Mouse (Mus musculus) lung, postnatal 10 days (tissue): ENCODE data around the gene Eif3c.

Experiments
- DNase-seq: peaks from one replicate; pipeline ENCODE4 v3.0.0; 2021

Gene Eif3c

DNA sequence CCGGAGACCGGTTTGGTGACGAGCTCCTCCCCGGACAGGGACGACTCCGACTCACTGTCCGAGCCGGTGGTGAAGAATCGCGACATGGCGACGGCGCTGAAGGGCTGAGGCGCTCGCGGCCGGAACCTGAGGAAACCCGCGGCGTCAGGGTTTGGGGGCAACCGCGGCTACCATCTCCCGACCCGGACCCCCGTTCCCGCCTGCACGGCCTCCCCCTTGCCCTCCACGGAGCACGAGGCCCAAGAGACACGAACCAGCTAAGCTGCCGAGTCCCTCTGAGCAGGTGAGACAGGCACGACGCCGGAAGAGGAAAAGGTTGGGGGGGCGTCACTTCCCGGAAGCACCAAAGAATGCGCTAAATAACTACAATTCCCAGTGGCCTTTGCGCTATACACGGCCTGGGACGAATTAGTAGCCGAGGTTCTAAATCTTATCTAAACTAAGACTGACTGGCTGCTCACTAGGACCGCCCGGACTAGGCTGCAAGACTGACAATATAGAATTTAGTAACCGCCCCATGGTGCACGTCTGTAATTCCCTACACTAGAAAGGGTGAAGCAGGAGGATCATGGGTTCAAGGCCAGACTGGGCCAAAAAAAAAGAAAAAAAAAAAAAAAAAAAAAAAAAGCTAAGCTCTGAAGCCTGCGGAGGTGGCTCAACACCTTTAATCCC lies at the start of gene Eif3c:
Eif3c (minus strand) TSS at position 318 of the 672 bp plus-strand sequence.
- DNase-seq = peak; percentile 92

DNA sequence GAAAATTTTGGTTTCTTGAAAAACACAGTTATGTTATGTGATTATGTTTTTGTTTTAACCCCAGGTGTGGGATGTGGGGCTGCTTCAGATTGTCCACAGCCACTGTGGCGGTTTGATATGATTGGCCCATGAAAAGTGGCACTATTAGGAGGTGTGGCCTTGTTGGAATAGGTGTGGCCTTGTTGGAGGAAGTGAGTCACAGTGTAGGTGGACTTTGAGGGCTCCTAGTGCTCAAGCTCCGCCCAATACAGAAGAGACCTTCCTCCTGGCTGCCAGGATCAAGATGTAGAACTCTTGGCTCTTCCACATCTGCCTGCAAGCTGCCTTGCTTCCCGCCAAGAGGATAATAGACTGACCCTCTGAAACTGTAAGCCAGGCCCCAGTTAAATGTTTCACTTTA lies 46.5 kb upstream of the Eif3c start:
- DNase-seq = no peak

DNA sequence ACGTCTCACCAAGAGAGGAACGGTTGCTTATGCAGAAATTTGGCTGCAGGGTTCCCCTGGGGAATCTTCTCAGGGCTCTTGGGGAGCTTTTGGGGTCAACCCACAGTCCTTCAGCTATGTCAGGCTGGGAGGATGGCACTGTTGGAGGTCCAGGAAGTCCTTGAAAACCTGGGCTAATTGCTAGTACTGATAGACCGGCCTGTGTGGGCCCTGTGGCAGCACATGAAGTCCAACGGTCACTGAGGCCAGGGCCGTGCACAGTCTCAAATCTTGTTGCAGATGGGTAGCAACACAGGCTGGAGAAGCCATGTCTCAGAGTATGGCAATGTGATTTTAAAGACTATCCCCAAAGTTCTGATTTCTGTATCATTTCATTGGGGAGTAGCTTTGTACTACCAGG lies 41.6 kb upstream of the Eif3c start:
- no peak for DNase-seq

DNA sequence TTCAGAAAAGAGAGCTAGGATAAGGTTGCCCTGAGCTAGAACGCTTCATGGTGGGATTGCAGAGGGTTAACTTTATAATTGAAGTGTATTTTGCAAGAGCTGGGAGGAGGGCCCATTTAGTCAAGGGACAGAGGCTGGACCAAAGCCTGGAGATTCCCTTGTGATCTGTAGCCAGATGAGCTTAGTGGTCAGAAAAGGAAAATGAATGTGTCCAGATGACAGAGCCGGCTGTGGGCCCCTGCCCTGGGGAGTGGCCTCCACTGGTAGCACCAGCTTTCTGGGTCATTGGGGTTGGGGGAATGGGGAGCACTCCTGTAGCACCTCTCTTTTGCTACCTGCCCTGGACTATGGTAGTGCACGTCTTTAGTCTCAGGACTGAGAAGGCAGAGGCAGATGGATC lies 40.9 kb upstream of the Eif3c start:
- peak; percentile 82 for DNase-seq

DNA sequence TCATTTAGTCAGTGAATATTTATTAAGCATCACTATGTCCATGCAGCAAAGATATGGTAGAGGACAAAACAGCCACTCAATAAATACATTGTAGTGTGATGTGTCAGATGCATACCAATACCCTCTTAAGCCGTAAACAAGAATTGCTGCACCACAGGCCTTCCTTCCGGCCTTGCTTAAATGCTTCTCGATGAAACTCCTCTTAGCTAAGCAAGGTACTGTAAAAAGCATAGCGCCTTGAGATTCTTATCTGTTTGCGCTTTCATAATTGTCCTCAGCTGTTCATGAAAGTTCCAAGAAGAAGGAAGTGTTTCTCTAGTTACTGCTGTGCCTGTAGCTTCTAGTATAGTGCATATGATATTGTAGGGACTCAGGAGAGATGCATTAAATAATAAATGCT lies 40.4 kb upstream of the Eif3c start:
- no peak for DNase-seq

DNA sequence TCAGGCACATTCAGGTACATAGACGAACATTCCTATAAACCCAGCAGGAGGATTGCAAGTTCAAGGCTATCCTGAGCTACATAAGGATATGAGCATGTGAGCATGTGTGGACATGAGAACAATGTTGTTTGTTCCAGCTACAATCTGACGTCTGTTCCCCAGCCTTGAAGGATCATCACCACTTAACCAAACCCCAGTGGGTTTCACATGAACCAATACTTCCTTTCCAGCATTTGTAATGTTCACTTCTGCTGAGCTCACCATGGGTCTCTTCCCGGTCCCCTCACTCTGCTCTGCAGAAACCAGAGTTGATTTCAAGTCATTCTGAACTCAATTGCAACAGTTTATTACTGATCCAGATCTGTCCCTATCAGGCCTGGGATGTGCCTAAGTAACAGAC lies 36.4 kb upstream of the Eif3c start:
- DNase-seq = no peak

DNA sequence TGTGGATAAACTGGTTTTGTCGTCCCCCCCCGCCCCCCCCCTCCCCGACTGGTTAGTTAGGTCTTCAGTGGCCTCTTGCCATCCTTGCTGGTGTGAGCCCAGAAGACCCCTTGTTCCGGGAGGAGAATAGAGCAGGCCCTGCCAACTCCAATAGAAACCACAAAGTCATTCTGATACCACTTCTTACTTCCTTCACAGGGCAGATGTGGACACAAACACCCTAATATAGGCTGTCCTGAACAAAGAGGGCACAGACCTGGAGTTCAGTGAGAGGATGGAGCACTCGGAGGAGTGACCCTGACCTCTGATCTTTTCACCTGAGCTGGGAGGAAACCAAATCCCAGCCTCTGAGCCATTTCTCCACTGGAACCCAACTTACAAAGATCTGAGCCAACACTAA lies 35.7 kb upstream of the Eif3c start:
- no peak for DNase-seq

DNA sequence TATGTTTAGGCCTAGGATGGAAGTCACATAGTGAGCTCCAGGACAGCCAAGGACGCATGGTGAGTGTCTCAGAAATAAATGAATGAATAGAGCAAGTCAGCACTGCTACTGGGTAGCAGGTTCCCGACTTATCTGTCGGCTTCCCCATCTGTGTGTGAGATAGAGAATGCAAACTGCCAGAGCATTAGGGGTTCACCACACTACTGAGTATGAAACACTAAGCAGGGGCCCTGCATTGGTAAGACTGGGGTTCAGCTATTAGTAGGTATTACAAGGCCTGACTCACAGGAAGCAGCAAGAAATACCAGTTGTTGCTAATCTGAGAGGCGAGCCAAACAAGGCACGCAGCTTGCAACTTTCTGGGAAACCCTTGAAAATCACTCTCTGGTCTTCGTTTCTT lies 32.7 kb upstream of the Eif3c start:
- DNase-seq = no peak

DNA sequence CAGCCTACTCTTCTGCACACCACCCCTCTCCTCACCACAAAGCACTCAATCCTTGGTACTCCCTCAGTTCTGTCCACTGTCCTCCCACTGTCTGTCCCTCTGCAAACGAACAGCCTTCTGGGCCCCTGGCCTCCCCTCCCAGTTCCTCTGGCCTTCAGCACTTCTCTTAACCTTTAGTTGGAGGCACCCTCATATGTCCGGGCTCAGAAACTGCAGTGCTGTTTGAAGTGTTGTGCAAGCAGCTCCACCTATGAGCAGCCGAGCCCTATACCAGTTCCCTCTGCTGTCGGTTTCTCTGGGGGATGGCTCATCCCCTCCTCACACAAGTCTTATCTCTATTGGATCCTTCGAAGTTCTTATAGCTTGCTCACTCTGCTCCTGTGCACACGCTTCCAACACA lies 30.2 kb upstream of the Eif3c start:
- DNase-seq = no peak

DNA sequence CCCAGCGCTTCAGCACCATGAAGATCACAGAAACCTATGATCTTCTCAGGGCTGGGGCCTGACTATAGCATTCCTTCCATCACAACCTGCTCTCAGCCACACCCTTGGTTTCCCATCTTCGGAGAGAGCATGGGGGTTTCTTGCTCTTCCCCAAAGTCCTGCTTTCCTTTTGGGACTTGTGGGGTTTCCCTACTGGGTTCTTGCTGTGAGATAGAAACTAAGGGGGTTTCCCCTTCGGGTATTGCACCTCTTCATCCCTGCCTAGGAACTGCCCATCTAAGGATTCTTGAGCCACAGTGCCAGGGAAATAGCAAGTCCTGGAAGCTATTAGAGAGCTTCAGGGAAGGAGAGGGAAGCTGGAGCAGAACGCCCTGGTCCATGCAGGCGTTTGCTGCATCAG lies 29.7 kb upstream of the Eif3c start:
- DNase-seq = no peak

DNA sequence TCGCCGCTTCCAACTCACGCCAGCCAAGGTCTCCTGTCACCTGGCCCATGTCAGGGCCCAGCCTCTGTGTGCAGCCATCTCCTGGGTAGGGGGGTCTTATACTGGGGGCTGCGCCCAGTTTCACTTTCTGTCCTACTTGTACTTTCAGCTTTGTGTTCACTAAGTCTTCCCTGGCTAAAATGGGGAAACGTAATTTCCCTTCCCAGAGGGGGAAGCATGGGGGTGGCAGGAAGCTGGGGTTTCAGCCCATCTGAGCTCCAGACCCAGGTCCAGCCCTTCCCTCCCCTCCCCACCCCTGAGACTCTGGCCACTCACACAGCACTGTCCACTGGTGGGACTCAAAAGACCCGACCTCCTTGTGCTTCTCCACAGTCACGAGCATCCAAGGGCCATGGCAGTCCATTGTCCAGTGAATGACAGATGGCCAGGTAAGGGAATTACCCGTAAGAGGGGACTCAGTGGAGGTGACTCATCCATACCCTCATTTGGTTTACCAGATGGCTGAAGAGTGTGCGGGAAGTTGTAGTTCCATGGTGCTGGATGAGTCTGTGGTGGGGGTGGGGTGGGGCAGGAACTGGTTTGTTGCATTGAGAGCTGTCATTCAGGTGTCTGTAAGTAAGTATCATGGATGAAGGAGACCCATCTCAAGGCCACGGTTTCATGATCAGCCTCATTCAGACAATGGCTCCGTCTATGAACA lies 28.8 kb upstream of the Eif3c start, which contains the start of gene Il27:
Il27 (minus strand) TSS at position 80 of the 700 bp plus-strand sequence.
- DNase-seq = no peak

DNA sequence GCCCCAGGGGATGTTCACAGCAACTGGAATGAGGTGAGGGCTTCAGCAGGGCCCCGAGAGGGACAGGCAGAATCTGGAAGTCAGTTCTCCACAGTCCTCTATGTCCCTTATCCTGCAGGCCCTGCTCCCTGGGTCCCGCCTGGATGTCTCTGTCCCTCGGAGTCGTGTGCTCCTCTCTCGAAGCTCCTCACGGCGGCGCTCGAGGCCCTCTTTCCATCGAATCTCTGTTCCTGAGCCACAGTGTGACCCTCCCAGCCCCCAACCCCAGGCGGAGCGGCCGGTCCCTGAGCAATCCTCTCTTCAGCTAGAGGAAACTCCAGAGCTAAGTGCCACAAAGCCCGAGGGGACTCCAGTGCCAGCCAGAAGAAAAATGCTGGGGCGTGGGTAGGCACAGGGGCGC lies 21.6 kb upstream of the Eif3c start:
- DNase-seq = peak; percentile 91

DNA sequence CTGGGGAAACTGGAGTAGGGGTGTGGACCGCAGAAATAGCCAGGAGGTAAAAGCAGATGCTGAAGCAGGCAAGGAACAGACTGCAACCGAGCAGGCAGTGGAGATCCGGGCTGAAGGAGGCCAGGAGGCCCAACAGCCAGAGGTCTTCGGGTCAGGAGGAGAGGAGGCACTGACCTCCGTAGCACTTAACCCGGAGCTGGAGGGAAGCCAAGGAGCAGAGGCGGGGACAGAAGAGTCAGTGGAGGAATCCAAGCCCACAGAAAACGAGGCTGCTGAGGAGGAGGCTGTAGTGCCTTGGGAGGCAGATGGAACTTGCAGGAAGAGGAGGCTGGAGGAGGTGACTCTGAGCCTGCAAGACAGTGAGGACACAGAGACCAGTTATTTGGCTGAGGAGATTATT lies 20.6 kb upstream of the Eif3c start:
- peak; percentile 71 for DNase-seq

DNA sequence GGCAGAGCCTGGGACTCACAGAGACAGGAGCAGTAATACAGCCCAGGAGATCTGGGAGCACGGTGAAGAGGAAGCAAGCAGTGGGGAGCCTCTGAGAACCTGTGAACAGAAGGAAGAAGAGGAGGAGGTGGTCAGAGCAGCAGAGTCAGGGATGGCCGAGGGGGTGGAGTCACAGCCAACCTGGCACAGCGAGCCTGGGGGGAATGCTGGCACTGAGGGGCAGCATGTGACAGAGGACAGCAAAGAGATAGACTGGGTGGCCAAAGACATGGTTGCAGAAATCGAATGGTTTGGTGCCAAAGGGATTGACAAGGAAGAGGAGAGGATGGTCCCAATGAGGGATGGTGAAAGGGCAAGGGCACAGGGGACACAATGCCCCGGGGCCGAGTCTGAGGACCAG lies 19.5 kb upstream of the Eif3c start, which contains the start of gene Cln3:
Cln3 (minus strand) TSS at position 101 of the 400 bp plus-strand sequence.
- no peak for DNase-seq

DNA sequence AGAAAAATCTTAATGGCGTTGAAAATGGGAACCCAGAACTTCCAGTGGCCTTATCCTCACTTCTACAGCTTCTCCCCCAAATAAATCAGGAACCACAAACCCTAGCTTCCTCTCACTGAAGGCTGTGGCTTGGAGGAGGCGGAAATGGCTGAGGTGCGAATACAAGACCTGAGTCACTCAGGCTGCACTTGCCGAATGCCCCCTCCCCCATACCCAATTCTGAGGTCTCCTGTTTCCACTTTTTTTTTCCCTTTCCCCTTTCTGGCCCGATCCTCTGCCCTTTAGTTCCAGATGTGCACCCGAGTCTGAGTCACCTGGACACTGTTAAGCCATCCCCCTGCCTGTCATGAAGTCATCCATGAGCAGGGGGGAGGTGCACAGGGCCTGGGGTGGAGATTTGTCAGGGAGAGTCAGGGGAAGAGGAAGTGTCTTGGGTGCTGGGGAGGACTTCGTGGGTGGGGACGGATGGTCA lies 18.3 kb upstream of the Eif3c start, which contains the start of gene Apobr:
Apobr (plus strand) TSS at position 437 of the 472 bp plus-strand sequence.
- no peak for DNase-seq

DNA sequence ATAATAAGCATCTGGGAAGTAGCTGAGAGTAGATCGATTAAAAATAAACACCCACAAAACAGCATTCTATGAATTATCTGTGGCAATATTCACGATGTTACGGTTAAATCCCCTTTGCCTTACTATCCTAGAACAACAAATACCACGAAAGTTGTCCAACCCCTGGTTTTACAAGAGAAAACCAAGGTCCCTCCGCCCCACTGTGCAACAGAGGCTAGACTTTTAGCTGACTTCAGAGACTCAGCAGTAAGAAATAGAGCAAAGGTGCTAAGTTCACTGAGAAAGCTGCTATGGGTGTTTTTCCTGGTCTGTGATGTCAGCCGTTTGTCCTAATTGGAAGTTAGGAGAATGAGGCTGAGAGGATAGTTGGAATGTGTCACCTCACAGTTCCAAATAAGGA lies 17.6 kb upstream of the Eif3c start:
- no peak for DNase-seq

DNA sequence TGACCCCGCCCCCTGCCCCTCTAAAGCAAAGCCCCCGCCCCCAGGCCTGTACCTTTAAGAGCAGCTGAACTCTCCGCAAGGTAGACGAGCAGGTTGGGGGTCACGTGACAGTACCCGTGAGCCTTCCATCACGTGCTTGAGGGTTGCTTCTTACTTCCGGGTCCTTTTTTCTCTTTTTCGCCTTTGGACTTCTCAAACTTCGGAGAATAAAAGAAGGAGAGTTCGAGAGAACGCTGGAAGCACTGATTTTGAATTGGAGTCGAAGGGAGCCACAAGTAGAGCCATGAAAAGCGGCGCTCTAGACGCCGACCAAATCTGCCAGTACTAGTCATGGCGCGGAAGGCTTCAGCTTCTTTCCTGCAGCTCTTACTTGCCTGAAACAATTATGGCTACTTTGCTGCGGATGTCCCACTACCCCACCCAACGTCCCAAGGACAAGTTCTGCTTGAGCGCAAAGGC lies 17.1 kb upstream of the Eif3c start:
- peak; percentile 91 for DNase-seq

DNA sequence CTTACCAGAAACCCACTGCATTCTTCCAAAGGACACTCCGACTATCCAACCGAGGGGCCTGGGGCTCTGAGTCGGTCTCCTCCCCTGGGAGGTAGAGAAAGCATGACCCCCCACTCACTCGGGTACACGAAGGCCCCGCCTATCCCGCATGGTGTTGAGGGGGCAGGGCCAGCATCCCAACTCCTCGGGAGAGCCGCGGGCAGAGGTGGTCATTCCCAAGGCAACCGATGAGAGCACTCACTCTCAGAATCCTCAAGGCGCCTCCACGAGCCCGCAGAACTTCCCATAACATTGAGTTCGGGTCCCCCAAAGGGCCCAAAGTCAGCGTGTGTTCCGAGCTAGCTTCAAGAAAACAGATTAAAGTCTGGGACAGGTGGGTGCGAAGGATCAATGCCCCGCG lies 16.5 kb upstream of the Eif3c start:
- peak; percentile 55 for DNase-seq

DNA sequence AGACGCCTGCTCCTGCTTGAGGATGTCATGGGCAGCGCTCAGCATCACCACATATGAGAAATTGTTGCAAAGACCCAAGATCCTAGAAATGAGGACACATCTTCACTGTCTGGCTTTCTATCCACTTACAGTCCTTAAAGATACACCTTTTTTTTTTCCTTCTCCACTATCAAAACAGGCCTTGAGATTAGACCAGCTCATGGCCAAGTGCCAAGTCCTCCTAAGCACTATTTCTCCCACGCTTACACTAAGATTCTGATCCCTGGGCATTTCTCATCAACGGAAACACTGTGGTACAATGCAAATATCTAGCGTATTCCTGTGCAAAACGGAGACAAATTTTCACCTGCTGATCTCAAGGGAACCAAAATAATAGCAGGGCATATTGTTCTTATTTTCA lies 15.4 kb upstream of the Eif3c start:
- no peak for DNase-seq

DNA sequence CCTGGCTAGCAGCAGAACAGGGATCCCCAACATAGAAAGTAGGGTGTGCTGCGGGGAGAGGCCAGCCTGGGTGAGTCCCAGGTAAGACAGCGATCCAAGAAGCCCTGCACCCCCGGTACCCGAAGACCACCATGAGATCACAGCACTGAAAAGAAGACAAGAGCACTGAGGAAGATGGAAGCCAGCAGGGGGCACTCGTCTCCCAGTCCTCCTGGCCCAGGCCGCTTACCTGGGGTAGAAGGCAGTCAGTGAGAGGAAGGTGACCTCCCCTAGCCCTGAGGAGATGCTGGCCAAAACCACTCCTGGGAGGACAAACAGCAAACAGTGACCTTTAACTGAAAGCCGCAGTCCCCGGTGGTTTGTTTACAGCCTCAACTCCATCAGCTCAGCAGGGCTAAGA lies 13.0 kb upstream of the Eif3c start:
- DNase-seq = peak; percentile 61

DNA sequence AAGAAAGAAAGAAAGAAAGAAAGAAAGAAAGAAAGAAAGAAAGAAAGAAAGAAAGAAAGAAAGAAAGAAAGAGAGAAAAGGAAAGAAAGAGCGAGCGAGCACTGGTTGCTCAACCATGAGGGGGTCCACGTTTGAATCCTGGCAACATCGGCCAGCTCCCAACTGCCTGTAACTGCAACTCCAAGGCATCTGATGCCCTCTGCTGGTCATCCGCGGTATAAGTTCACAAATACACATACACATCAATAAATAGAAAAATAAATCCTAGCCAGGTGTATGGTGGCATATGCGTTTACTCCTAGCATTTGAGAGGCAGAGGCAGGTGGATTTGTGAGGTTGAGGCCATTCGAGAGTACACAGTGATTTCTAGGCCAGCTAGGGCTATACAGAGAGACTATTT lies 10.7 kb upstream of the Eif3c start:
- DNase-seq = peak; percentile 69

DNA sequence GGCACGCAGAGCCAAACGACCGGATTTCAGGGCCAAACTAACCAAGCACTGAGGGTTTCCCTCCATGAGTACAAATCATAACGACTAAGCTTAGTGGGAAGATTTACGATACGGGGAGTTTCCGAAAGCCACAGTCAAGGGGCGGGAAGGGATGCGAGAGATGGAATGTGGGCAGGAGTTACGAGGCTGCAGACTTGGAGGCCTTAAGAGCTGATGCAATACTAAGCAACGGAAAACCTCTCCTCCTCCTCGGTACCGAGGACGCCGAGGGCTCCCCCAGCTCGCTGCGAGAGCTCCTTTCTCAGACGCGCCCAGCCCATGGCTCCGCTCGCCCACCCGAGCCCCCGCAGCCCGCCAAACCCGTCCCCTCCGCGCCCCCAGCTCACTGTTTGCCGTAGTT lies 518 bp downstream of the Eif3c start:
- DNase-seq = peak; percentile 44

DNA sequence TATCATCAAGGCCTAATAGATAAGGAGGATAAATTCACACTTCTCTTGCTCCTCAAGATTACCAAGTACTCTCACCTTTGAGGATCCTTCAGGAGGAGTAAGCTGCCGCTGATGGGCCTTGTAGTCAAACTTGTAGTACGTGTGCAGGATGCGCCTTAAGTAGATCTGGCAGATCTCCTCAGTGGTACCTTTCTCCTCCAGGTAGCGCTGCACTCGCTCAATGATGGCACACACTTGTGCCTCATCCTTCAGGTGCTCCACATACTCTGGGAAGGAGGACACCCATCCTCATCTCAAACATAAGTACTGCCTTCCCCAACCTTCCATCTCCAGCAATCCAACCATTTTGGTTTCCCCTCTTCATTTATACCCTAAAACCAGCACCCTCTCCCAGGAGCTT lies 9.6 kb downstream of the Eif3c start:
- DNase-seq = no peak

DNA sequence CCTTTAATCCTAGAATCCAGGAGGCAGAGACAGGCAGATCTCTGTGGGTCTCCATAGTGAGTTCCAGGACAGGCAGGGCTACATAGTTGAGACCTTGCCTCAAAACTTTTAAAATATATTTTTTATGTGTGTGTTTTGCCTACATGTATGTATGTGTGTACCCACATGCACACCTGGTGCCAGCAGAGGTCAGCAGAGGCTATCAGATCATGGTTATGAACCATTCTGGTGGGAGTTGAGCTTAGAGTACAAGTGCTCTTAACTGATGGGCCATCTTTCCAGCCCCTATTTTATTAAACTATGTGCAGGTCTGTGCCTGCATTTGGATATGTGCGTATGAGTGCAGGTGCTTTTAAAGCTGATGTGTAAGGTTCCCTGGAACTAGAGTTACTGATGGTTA lies 11.4 kb downstream of the Eif3c start:
- no peak for DNase-seq
